Mouse (Mus musculus): ENCODE measurements around the gene Men1. TPM values are rescaled to one million over a fixed set of nuclear protein-coding genes. Genes with fewer than 3 reads are reported as not detected.

The Men1 gene
- polyA plus RNA-seq, 1 experiment from 2014 or later, result 54.6 TPM

- Histone ChIP-seq H3K4me3 (replicated peaks; ENCODE audit: low read depth, low read length) (no peak overlapping the region), H3K27ac (no peak overlapping the region), H3K36me3 (ENCODE audit: insufficient read depth, low read length) (peaks cover 63% of the 10 kb centered on the region), H3K4me1 (replicated peaks; ENCODE audit: insufficient read depth, low read length) (no peaks in the 10 kb centered on the region), H3K9ac (ENCODE audit: low read depth, low read length) (no peak overlapping the region), H3K4me2 (ENCODE audit: low read length) (no peak overlapping the region), H3K27me3 (ENCODE audit: insufficient read depth, low read length) (no peaks in the 10 kb centered on the region), H3K9me3 (replicated peaks; ENCODE audit: low read length) (no peaks in the 10 kb centered on the region)
- ATAC-seq (replicated peaks; ENCODE audit: low FRiP score, low read depth) (no peak), DNase-seq (ENCODE audit: low spot score) (no peak)
- 94% methylated on average over 12 of the region's 12 CpGs for WGBS
- TF ChIP-seq CTCF (IDR thresholded peaks at IDR 0.05; ENCODE audit: low read depth), result no peak
Measured at GRCm38 (mm10) chr19:6318145-6318544, 16.6 kb upstream of the Men1 start.

- ATAC-seq (replicated peaks; ENCODE audit: low FRiP score, low read depth), result 0 out of 2 replicates have a peak, but pooled peaks have one; percentile 2
- no peak for TF ChIP-seq CTCF (IDR thresholded peaks at IDR 0.05; ENCODE audit: low read depth)
Measured at GRCm38 (mm10) chr19:6321358-6321757, 13.4 kb upstream of the Men1 start.

GRCm38 (mm10) chr19:6321786-6322621 is 12.8 kb upstream of the Men1 start:
- no peaks in the 10 kb centered on the region for H3K4me1 ChIP-seq (replicated peaks; ENCODE audit: insufficient read depth, low read length)
- H3K4me2 ChIP-seq (ENCODE audit: low read length), result no peak overlapping the region
- H3K27ac ChIP-seq, result peak overlapping the region; percentile 42; the same call in 1 of the 2 replicates
- H3K27me3 ChIP-seq (ENCODE audit: insufficient read depth, low read length), result no peaks in the 10 kb centered on the region
- no peaks in the 10 kb centered on the region for H3K9me3 ChIP-seq (replicated peaks; ENCODE audit: low read length)
- DNase-seq (ENCODE audit: low spot score) (no peak), ATAC-seq (replicated peaks; ENCODE audit: low FRiP score, low read depth) (peak; percentile 50)
- 65% methylated on average over 33 of the region's 33 CpGs for WGBS
- no peak for TF ChIP-seq CTCF (IDR thresholded peaks at IDR 0.05; ENCODE audit: low read depth)
- no peak overlapping the region for H3K4me3 ChIP-seq (replicated peaks; ENCODE audit: low read depth, low read length)
- no peak overlapping the region for H3K9ac ChIP-seq (ENCODE audit: low read depth, low read length)
- H3K36me3 ChIP-seq (ENCODE audit: insufficient read depth, low read length), result peaks cover 29% of the 10 kb centered on the region

More at GRCm38 (mm10) chr19:6321358-6321757, 13.4 kb upstream of the Men1 start:
- no peak for DNase-seq (ENCODE audit: low spot score)
- peaks cover 34% of the 10 kb centered on the region for H3K36me3 ChIP-seq (ENCODE audit: insufficient read depth, low read length)
- no peak overlapping the region for H3K4me2 ChIP-seq (ENCODE audit: low read length)
- H3K4me3 ChIP-seq (replicated peaks; ENCODE audit: low read depth, low read length), result no peak overlapping the region
- 79% methylated on average over 8 of the region's 8 CpGs for WGBS
- no peak overlapping the region for H3K9ac ChIP-seq (ENCODE audit: low read depth, low read length)
- H3K27me3 ChIP-seq (ENCODE audit: insufficient read depth, low read length), result no peaks in the 10 kb centered on the region
- peak overlapping the region; percentile 42; the same call in 1 of the 2 replicates for H3K27ac ChIP-seq
- H3K9me3 ChIP-seq (replicated peaks; ENCODE audit: low read length), result no peaks in the 10 kb centered on the region
- H3K4me1 ChIP-seq (replicated peaks; ENCODE audit: insufficient read depth, low read length), result no peaks in the 10 kb centered on the region

GRCm38 (mm10) chr19:6324751-6325150 is 10.0 kb upstream of the Men1 start:
- ATAC-seq (replicated peaks; ENCODE audit: low FRiP score, low read depth), result no peak
- H3K27me3 ChIP-seq (ENCODE audit: insufficient read depth, low read length), result no peaks in the 10 kb centered on the region
- no peak overlapping the region for H3K27ac ChIP-seq
- TF ChIP-seq CTCF (IDR thresholded peaks at IDR 0.05; ENCODE audit: low read depth), result no peak
- no peaks in the 10 kb centered on the region for H3K9me3 ChIP-seq (replicated peaks; ENCODE audit: low read length)
- no peak for DNase-seq (ENCODE audit: low spot score)
- H3K4me1 ChIP-seq (replicated peaks; ENCODE audit: insufficient read depth, low read length), result no peaks in the 10 kb centered on the region
- WGBS, result 85% methylated on average over 9 of the region's 9 CpGs
- H3K4me2 ChIP-seq (ENCODE audit: low read length), result no peak overlapping the region
- H3K4me3 ChIP-seq (replicated peaks; ENCODE audit: low read depth, low read length), result no peak overlapping the region
- no peak overlapping the region for H3K9ac ChIP-seq (ENCODE audit: low read depth, low read length)
- peaks cover 12% of the 10 kb centered on the region; the same call in 1 of the 2 replicates for H3K36me3 ChIP-seq (ENCODE audit: insufficient read depth, low read length)

DNA sequence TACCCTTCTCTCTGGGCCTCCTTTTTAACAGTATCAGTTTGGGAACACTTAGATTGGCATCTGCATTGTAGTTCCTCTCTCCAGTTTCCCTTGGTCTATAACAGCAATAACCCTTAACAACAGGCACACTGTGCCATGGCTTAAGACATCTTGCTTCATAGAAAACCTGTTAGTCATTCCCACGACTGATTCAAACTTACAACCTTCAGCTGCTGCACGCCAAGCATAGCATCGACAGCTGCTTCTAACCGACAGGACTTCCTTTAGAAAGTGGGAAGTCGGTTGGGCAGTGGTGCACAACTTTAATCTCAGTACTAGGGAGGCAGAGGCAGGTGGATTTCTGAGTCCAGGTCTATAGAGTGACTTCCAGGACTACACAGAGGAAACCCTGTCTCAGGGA is 3.6 kb upstream of the Men1 start:
- no peak for TF ChIP-seq CTCF (IDR thresholded peaks at IDR 0.05; ENCODE audit: low read depth)
- WGBS, result 56% methylated on average over 5 of the region's 5 CpGs
- Histone ChIP-seq H3K36me3 (ENCODE audit: insufficient read depth, low read length) (no peaks in the 10 kb centered on the region), H3K4me3 (replicated peaks; ENCODE audit: low read depth, low read length) (no peak overlapping the region), H3K27me3 (ENCODE audit: insufficient read depth, low read length) (no peaks in the 10 kb centered on the region), H3K4me1 (replicated peaks; ENCODE audit: insufficient read depth, low read length) (peaks cover 10% of the 10 kb centered on the region; the same call in 1 of the 2 replicates), H3K9me3 (replicated peaks; ENCODE audit: low read length) (no peaks in the 10 kb centered on the region), H3K27ac (no peak overlapping the region), H3K4me2 (ENCODE audit: low read length) (no peak overlapping the region; the same call in 1 of the 2 replicates), H3K9ac (ENCODE audit: low read depth, low read length) (no peak overlapping the region)
- no peak for DNase-seq (ENCODE audit: low spot score)
- no peak for ATAC-seq (replicated peaks; ENCODE audit: low FRiP score, low read depth)

DNA sequence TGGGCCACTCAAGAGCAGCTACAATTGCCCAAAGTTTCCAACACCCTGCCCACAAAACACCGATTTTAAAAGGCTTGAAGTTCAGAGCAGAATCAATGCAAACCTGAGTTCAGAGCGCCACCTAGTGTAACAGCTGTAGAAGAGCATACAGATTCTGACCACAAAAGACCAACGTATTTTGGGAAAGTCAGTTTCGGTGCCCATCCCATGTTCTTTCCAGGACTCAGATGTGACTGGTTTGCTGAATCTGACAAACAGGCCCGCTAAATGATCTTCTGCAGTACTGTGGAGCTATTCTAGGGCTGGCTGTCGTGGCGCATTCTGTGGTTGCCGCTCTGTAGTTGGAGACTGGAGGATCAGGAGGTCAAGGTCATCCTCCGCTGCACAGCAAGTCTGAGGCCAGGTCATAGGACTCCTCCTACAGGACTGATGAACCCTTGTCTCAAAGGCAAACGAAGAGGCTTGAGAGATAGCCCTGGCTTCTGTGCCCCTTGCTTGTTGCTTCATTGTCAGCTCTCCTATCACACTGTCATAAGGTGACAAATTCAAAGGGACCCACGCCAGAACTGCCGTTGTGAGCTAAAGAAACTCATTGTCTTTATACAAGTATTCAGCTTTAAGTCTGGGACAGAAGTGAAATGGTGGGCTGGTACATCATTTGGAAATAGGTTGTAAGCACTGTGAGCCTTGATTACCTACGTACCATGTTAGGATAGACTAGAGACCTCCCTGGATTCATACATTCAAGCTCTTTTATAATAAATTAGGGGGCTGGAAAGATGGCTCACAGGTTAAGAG is 2.9 kb upstream of the Men1 start:
- peak; percentile 98 for TF ChIP-seq CTCF (IDR thresholded peaks at IDR 0.05; ENCODE audit: low read depth)
- Histone ChIP-seq H3K36me3 (ENCODE audit: insufficient read depth, low read length) (no peaks in the 10 kb centered on the region), H3K27ac (no peak overlapping the region), H3K9ac (ENCODE audit: low read depth, low read length) (peak overlapping the region; percentile 39; the same call in 1 of the 2 replicates), H3K4me1 (replicated peaks; ENCODE audit: insufficient read depth, low read length) (peaks cover 17% of the 10 kb centered on the region; the same call in 1 of the 2 replicates), H3K4me3 (replicated peaks; ENCODE audit: low read depth, low read length) (no peak overlapping the region), H3K4me2 (ENCODE audit: low read length) (peak overlapping the region; percentile 42), H3K9me3 (replicated peaks; ENCODE audit: low read length) (no peaks in the 10 kb centered on the region), H3K27me3 (ENCODE audit: insufficient read depth, low read length) (no peaks in the 10 kb centered on the region)
- WGBS, result 19% methylated on average over 13 of the region's 13 CpGs
- DNase-seq (ENCODE audit: low spot score) (peak; percentile 92), ATAC-seq (replicated peaks; ENCODE audit: low FRiP score, low read depth) (no peak)

Measured in kidney, postnatal 0 days (tissue).